Mouse (Mus musculus) liver, adult 2 months (tissue): ENCODE data around the gene Selenof.

Source experiments
- CTCF ChIP-seq: fragments of 200-500 bp; IDR thresholded peaks from 2 replicates; pipeline ENCODE4 v1.5.1; 2011; ENCODE audit warnings: low read depth, low read length, control low read depth
- POLR2A ChIP-seq: fragments of 200-500 bp; IDR thresholded peaks from 2 replicates; pipeline ENCODE4 v1.6.1; 2011; ENCODE audit warnings: low read length, control low read depth; ENCODE audit not compliant: insufficient read depth; ENCODE audit errors: extremely low read depth

DNA sequence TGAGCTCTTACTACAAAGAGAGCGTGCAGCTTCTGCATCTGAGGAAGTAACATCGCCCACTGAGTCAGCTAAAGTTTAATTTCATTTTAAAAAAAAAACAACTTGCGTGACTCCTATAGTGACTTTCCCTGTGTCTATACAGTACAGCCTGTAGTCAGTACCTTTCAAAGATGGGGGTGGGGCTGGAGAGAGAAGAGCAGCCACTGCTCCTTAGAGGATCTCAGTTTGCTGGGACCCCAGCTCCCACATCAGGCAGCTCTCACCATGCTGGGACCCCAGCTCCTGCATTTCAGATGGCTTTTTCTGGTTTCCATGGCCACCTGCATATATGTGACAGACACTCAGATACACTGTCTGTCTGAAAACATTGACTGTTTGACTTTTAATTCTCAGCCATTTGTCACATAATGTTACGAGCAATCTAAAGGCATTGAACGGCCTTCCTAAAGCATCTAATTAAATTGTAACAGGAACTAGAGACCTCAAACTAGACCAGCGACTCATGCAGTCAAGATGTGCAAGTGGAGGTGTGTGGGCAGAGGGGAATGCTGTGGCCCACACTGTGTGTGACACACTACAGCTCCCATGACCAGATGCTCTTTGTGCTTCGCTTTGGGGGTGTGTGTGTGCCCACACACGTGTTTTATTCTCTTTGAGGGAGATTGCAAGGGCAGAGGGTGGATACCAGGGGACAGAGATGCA lies 19.2 kb downstream of the Selenof start:
- no peak for TF ChIP-seq CTCF
- no peak for TF ChIP-seq POLR2A
